Mouse (Mus musculus): ENCODE data around the gene Asic1.

Asic1 gene

GRCm38 (mm10) chr15:99718461-99719021 is 48.4 kb downstream of the Asic1 start:
- in situ Hi-C loops (cut with MboI, MseI): no loop called here

GRCm38 (mm10) chr15:99719865-99720264 is 49.7 kb downstream of the Asic1 start:
- in situ Hi-C loops (cut with MboI, MseI): no loop called here

- in situ Hi-C loops (cut with MboI, MseI): no loop called here
These were observed 52.0 kb downstream of the Asic1 start for GRCm38 (mm10) chr15:99721921-99722743.

GRCm38 (mm10) chr15:99723120-99723514 is 52.9 kb downstream of the Asic1 start:
- in situ Hi-C loops (cut with MboI, MseI): no loop called here

- in situ Hi-C loops (cut with MboI, MseI): no loop called here
These were observed 53.5 kb downstream of the Asic1 start for GRCm38 (mm10) chr15:99723515-99724291.

- in situ Hi-C loops (cut with MboI, MseI): loop anchor here (5.0 kb wide), 1 partner anchor 58 kb away; no protein-coding TSS in a partner anchor
These were observed 54.3 kb downstream of the Asic1 start for GRCm38 (mm10) chr15:99724292-99725021.

- in situ Hi-C loops (cut with MboI, MseI): loop anchor here (5.0 kb wide), 1 partner anchor 57 kb away; no protein-coding TSS in a partner anchor
These were observed 55.4 kb downstream of the Asic1 start, which contains the start of gene Cox14 for GRCm38 (mm10) chr15:99725341-99726155. Gene Cox14 (plus strand): TSS chr15:99725618.

- in situ Hi-C loops (cut with MboI, MseI): loop anchor here (5.0 kb wide), 1 partner anchor 56 kb away; no protein-coding TSS in a partner anchor
These were observed 56.4 kb downstream of the Asic1 start for GRCm38 (mm10) chr15:99726549-99726948.

GRCm38 (mm10) chr15:99727039-99727438 is 56.9 kb downstream of the Asic1 start:
- in situ Hi-C loops (cut with MboI, MseI): loop anchor here (5.0 kb wide), 1 partner anchor 55 kb away; no protein-coding TSS in a partner anchor

GRCm38 (mm10) chr15:99727525-99727924 is 57.4 kb downstream of the Asic1 start:
- in situ Hi-C loops (cut with MboI, MseI): loop anchor here (5.0 kb wide), 1 partner anchor 55 kb away; no protein-coding TSS in a partner anchor

- in situ Hi-C loops (cut with MboI, MseI): loop anchor here (5.0 kb wide), 1 partner anchor 54 kb away; no protein-coding TSS in a partner anchor
These were observed 58.0 kb downstream of the Asic1 start for GRCm38 (mm10) chr15:99728211-99728610.

- in situ Hi-C loops (cut with MboI, MseI): loop anchor here (5.0 kb wide), 1 partner anchor 53 kb away; no protein-coding TSS in a partner anchor
These were observed 59.1 kb downstream of the Asic1 start for GRCm38 (mm10) chr15:99729056-99729783.

GRCm38 (mm10) chr15:99731167-99731566 is 61.0 kb downstream of the Asic1 start:
- in situ Hi-C loops (cut with MboI, MseI): no loop called here

- in situ Hi-C loops (cut with MboI, MseI): no loop called here
These were observed 61.5 kb downstream of the Asic1 start for GRCm38 (mm10) chr15:99731678-99732077.

GRCm38 (mm10) chr15:99733186-99733585 is 63.0 kb downstream of the Asic1 start:
- in situ Hi-C loops (cut with MboI, MseI): no loop called here

GRCm38 (mm10) chr15:99735631-99736030 is 65.5 kb downstream of the Asic1 start:
- in situ Hi-C loops (cut with MboI, MseI): no loop called here

- in situ Hi-C loops (cut with MboI, MseI): no loop called here
These were observed 66.5 kb downstream of the Asic1 start for GRCm38 (mm10) chr15:99736675-99737074.

GRCm38 (mm10) chr15:99740229-99740628 is 70.1 kb downstream of the Asic1 start:
- in situ Hi-C loops (cut with MboI, MseI): no loop called here

All from T-helper 2 cell (primary cell).